Mouse (Mus musculus) lung, postnatal 0 days (tissue): ENCODE measurements around the gene Galnt7. TPM values are rescaled to one million over a fixed set of nuclear protein-coding genes. Genes with fewer than 3 reads are reported as not detected.
A peak's percentile ranks its signal among the peaks of the same experiment; 100 is the strongest.

Experiments used
- ATAC-seq: fragments of 200-750 bp; cut with Nextera tagmentation; 2 replicates; pipeline ENCODE4 v1.8.0; 2017; ENCODE audit warnings: moderate library complexity
- DNase-seq: peaks from one replicate; pipeline ENCODE4 v3.0.0-alpha.2; 2016; ENCODE audit warnings: low spot score
- H3K27ac ChIP-seq: fragments of 300-500 bp; sonication (generic); 2 replicates; pipeline ENCODE4 v1.5.1; 2014; ENCODE audit warnings: antibody characterized with exemption, mild to moderate bottlenecking, low read length, mixed read lengths
- H3K27me3 ChIP-seq: fragments of 300-500 bp; sonication (generic); replicated peaks from 2 replicates; pipeline ENCODE4 v1.6.1; 2014; ENCODE audit warnings: low read length, mixed read lengths; ENCODE audit not compliant: insufficient read depth
- H3K36me3 ChIP-seq: fragments of 300-500 bp; sonication (generic); 2 replicates; pipeline ENCODE4 v1.6.1; 2014; ENCODE audit warnings: low read length, mixed read lengths; ENCODE audit not compliant: insufficient read depth
- H3K4me1 ChIP-seq: fragments of 300-500 bp; sonication (generic); 2 replicates; pipeline ENCODE4 v1.6.1; 2014; ENCODE audit warnings: antibody characterized with exemption, low read depth, low read length, mixed read lengths; ENCODE audit not compliant: insufficient read depth
- H3K4me2 ChIP-seq: fragments of 300-500 bp; sonication (generic); replicated peaks from 2 replicates; pipeline ENCODE4 v1.6.1; 2014; ENCODE audit warnings: low read depth, mild to moderate bottlenecking, low read length, moderate library complexity, mixed read lengths
- H3K4me3 ChIP-seq: fragments of 300-500 bp; sonication (generic); 2 replicates; pipeline ENCODE4 v1.5.1; 2014; ENCODE audit warnings: low read depth, low read length
- H3K9ac ChIP-seq: fragments of 300-500 bp; sonication (generic); replicated peaks from 2 replicates; pipeline ENCODE4 v1.6.1; 2014; ENCODE audit warnings: low read depth, mild to moderate bottlenecking
- H3K9me3 ChIP-seq: fragments of 300-500 bp; sonication (generic); 2 replicates; pipeline ENCODE4 v1.6.1; 2016; ENCODE audit warnings: low read length, mixed read lengths
- CTCF ChIP-seq: IDR thresholded peaks from 2 replicates; pipeline ENCODE4 v1.5.1; 2016; ENCODE audit warnings: antibody characterized with exemption, mild to moderate bottlenecking
- EP300 ChIP-seq: IDR thresholded peaks from 2 replicates; pipeline ENCODE4 v1.6.1; 2016; ENCODE audit warnings: antibody characterized with exemption, mild to moderate bottlenecking, control low read depth
- WGBS: fragments of 180-500 bp; shearing (Covaris S2); extraction: QIAGEN DNeasy Blood & Tissue Kit; methylation state at CpG from one replicate; pipeline ENCODE4 v1.1.7; 2014; 5-methylcytosine and 5-hydroxymethylcytosine counted together
- polyA plus RNA-seq: library from polyadenylated mRNA; unstranded; fragments of >200 nt; fragmentation: Nextera tagmentation; extraction: Ambion mirVana; gene quantifications from 2 replicates; pipeline ENCODE4 v1.2.1, GENCODE M21; 2015

Gene Galnt7
- polyA plus RNA-seq, 1 experiment from 2014 or later, result 5.0 TPM

DNA sequence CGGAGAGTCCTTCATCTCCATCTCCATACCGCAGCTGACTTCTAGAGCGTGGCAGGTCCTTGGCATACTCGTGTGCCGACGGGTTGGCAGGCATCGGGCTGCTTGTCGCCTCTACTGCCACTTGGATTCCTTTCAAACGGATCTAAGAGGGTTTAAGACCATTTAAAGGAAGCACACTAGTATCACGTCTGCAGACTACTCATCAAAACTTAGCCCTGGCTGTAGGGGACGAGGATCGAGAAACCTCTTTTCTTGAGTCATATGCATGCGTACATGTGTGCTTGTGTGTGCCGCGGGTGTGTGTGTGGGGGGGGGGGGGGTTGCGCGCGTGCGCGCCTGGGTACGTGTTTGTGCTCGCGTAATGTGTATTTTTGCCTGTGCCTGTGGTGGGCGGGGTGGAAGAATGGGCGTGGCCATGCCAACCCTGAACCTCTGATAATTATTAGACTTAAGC, 164.5 kb downstream of the Galnt7 start:
- H3K27ac ChIP-seq, result peak overlapping the region; percentile 86
- no peaks in the 10 kb centered on the region for H3K36me3 ChIP-seq
- ATAC-seq (peak; percentile 65), DNase-seq (peak; percentile 78)
- no peaks in the 10 kb centered on the region for H3K4me1 ChIP-seq
- TF ChIP-seq CTCF (no peak), EP300 (0 out of 2 replicates have a peak, but pooled peaks have one; percentile 6)
- WGBS, result under 1% methylated on average over 25 of the region's 25 CpGs
- peak overlapping the region; percentile 44 for H3K9ac ChIP-seq
- H3K4me3 ChIP-seq, result peak overlapping the region; percentile 92
- no peaks in the 10 kb centered on the region for H3K9me3 ChIP-seq
- H3K27me3 ChIP-seq, result no peaks in the 10 kb centered on the region
- H3K4me2 ChIP-seq, result peak overlapping the region; percentile 83

GRCm38 (mm10) chr8:57487441-57488155, 165.2 kb downstream of the Galnt7 start, which contains the start of gene Sap30:
Sap30 (minus strand) TSS chr8:57487860.
- H3K4me2 ChIP-seq, result peak within 1 kb of the TSS; percentile 83
- H3K4me1 ChIP-seq, result no peaks in the 10 kb centered on the region
- H3K4me3 ChIP-seq, result peak within 1 kb of the TSS; percentile 92
- H3K9ac ChIP-seq, result peak within 1 kb of the TSS; percentile 70
- H3K27me3 ChIP-seq, result no peaks in the 10 kb centered on the region
- WGBS, result under 1% methylated on average over 52 of the region's 66 CpGs
- TF ChIP-seq CTCF (no peak), EP300 (no peak)
- peak within 1 kb of the TSS; percentile 86 for H3K27ac ChIP-seq
- DNase-seq, result peak; percentile 99
- peak; percentile 99 for ATAC-seq
- H3K36me3 ChIP-seq, result no peaks in the 10 kb centered on the region
- no peaks in the 10 kb centered on the region for H3K9me3 ChIP-seq

- TF ChIP-seq CTCF (no peak), EP300 (no peak)
- DNase-seq (peak; percentile 59), ATAC-seq (peak; percentile 26)
- Histone ChIP-seq H3K4me1 (no peaks in the 10 kb centered on the region), H3K9ac (peak overlapping the region; percentile 70), H3K27me3 (no peaks in the 10 kb centered on the region), H3K27ac (peak overlapping the region; percentile 82), H3K4me2 (peak overlapping the region; percentile 83), H3K4me3 (peak overlapping the region; percentile 92), H3K36me3 (no peaks in the 10 kb centered on the region), H3K9me3 (no peaks in the 10 kb centered on the region)
- WGBS, result under 1% methylated on average over 54 of the region's 54 CpGs
Observed at GRCm38 (mm10) chr8:57486491-57487440, 166.1 kb downstream of the Galnt7 start.

DNA sequence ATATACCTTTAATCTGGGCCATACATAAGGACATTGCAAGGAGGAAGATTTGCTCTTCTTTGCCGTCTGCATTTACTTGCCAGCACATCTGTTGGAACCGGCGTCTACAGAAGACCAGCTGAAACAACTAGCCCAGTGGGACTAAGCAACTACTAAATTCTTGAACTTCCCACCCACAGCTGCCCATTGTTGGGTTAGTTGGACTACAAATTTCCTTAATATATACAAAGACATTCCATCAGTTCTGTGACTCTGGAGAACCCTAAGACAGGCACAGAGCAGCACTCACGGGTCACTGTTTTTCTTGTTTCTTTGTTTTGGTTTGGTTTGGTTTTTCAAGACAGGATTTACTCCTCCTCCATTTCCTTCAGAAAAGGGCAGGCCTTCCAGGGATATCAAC, 172.2 kb downstream of the Galnt7 start:
- no peak overlapping the region for H3K4me3 ChIP-seq
- H3K27ac ChIP-seq, result no peak overlapping the region
- H3K27me3 ChIP-seq, result no peaks in the 10 kb centered on the region
- ATAC-seq (no peak), DNase-seq (no peak)
- no peak overlapping the region for H3K9ac ChIP-seq
- H3K9me3 ChIP-seq, result no peaks in the 10 kb centered on the region
- no peaks in the 10 kb centered on the region for H3K4me1 ChIP-seq
- no peaks in the 10 kb centered on the region for H3K36me3 ChIP-seq
- TF ChIP-seq EP300 (no peak), CTCF (no peak)
- H3K4me2 ChIP-seq, result no peak overlapping the region
- 73% methylated on average over 4 of the region's 4 CpGs for WGBS

DNA sequence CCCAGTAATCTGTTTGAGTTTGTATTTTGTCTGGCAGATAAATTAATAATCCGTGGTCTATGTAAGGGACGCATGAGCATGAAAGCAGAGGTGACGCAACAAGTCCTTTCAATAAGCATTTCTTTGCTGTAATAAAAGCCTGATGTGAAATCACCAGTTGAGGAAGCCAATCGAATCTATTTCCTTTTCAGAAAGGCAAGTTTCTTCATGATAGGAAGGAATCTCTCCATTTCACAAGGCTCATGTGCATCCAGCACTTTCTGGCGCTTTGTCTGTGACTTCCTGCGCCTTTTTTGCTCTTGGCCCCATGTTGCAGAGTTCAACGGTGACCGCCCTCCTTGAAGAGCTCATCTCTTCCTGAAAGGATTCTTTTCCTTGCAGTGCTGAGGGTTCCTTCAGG, 173.1 kb downstream of the Galnt7 start:
- no peaks in the 10 kb centered on the region for H3K36me3 ChIP-seq
- no peak for TF ChIP-seq EP300
- no peak for TF ChIP-seq CTCF
- WGBS, result 90% methylated on average over 8 of the region's 8 CpGs
- DNase-seq, result no peak
- no peaks in the 10 kb centered on the region for H3K4me1 ChIP-seq
- ATAC-seq, result no peak
- no peaks in the 10 kb centered on the region for H3K27me3 ChIP-seq
- H3K4me3 ChIP-seq, result no peak overlapping the region
- H3K4me2 ChIP-seq, result no peak overlapping the region
- no peak overlapping the region for H3K9ac ChIP-seq
- no peaks in the 10 kb centered on the region for H3K9me3 ChIP-seq
- no peak overlapping the region for H3K27ac ChIP-seq

- DNase-seq (no peak), ATAC-seq (no peak)
- no peaks in the 10 kb centered on the region for H3K27me3 ChIP-seq
- no peak overlapping the region for H3K4me3 ChIP-seq
- no peak overlapping the region for H3K27ac ChIP-seq
- no peaks in the 10 kb centered on the region for H3K4me1 ChIP-seq
- 38% methylated on average over 3 of the region's 3 CpGs for WGBS
- no peak overlapping the region for H3K9ac ChIP-seq
- no peak overlapping the region for H3K4me2 ChIP-seq
- H3K36me3 ChIP-seq, result no peaks in the 10 kb centered on the region
- H3K9me3 ChIP-seq, result no peaks in the 10 kb centered on the region
- TF ChIP-seq CTCF (no peak), EP300 (no peak)
Observed at GRCm38 (mm10) chr8:57478406-57478805, 174.4 kb downstream of the Galnt7 start.

Other genes with a start within 250 kb of the Galnt7 start
- gene Scrg1, start 197.1 kb downstream of the Galnt7 start, polyA plus RNA-seq, result 0.47 and 0.55 TPM in 2 replicates
- gene Sap30, start 165.2 kb downstream of the Galnt7 start, polyA plus RNA-seq, result 17.3 and 18.5 TPM in 2 replicates
- 94.8 and 106 TPM in 2 replicates for gene Hmgb2, start 141.1 kb downstream of the Galnt7 start, polyA plus RNA-seq